Mouse (Mus musculus) cerebellum, adult 2 months (tissue): ENCODE results near the gene Ctbs.

Experiments used
- CTCF ChIP-seq: fragments of 200-500 bp; IDR thresholded peaks from 2 replicates; pipeline ENCODE4 v1.5.1; 2011; ENCODE audit warnings: low read depth, mild to moderate bottlenecking, control low read depth, low read length, moderate library complexity, borderline replicate concordance; ENCODE audit not compliant: insufficient read depth
- POLR2A ChIP-seq: fragments of 200-500 bp; IDR thresholded peaks from 2 replicates; pipeline ENCODE4 v1.6.1; 2011; ENCODE audit warnings: low read length, control low read depth, borderline replicate concordance; ENCODE audit not compliant: insufficient read depth

- TF ChIP-seq CTCF (no peak), POLR2A (no peak)
Observed at GRCm38 (mm10) chr3:146413016-146413415, 36.6 kb upstream of the Ctbs start.
